Mouse (Mus musculus) ES-E14 (cell line): ENCODE data around the gene Slc4a1. TPM values are rescaled to one million over a fixed set of nuclear protein-coding genes. Genes with fewer than 3 reads are reported as not detected.

Experiments used
- DNase-seq: peaks from one replicate; pipeline ENCODE4 v3.0.0-alpha.2; 2013; ENCODE audit warnings: low read depth, low spot score
- H3K27ac ChIP-seq: 2 replicates; pipeline ENCODE4 v1.5.1; 2012; ENCODE audit warnings: low read depth, mild to moderate bottlenecking, low read length, moderate library complexity, mixed read lengths; ENCODE audit not compliant: poor library complexity, insufficient read depth, severe bottlenecking
- H3K36me3 ChIP-seq: 2 replicates; pipeline ENCODE4 v1.6.1; 2012; ENCODE audit warnings: mild to moderate bottlenecking, low read length, moderate library complexity, mixed read lengths; ENCODE audit not compliant: control insufficient read depth, poor library complexity, insufficient read depth, severe bottlenecking
- H3K4me1 ChIP-seq, 2 experiments: fragments of 150-350 bp in 1 of 2; sonication (generic) in 1 of 2; 2 replicates each; pipeline ENCODE4 v1.6.1; 2012; ENCODE audit warnings: low read length in 2 of 2, mild to moderate bottlenecking in 1 of 2, mixed read lengths in 1 of 2; ENCODE audit not compliant: control insufficient read depth in 2 of 2, insufficient read depth in 2 of 2, poor library complexity in 1 of 2
- H3K4me3 ChIP-seq, 2 experiments: fragments of 150-350 bp in 1 of 2; sonication (generic) in 1 of 2; 2 replicates each; pipeline ENCODE4 v1.5.1; 2012; ENCODE audit warnings: low read length in 2 of 2, low read depth in 1 of 2, mild to moderate bottlenecking in 1 of 2, mixed read lengths in 1 of 2; ENCODE audit not compliant: insufficient read depth in 1 of 2, poor library complexity in 1 of 2, severe bottlenecking in 1 of 2
- H3K9ac ChIP-seq: 2 replicates; pipeline ENCODE4 v1.6.1; 2012; ENCODE audit warnings: low read depth, mild to moderate bottlenecking, low read length, mixed read lengths; ENCODE audit not compliant: poor library complexity, insufficient read depth, severe bottlenecking
- H3K9me3 ChIP-seq: fragments of 150-350 bp; sonication (generic); 2 replicates; pipeline ENCODE4 v1.6.1; 2012; ENCODE audit warnings: low read depth, mild to moderate bottlenecking, low read length; ENCODE audit not compliant: control insufficient read depth, insufficient read depth
- CHD2 ChIP-seq: IDR thresholded peaks from 2 replicates; pipeline ENCODE4 v1.6.1; 2014; ENCODE audit warnings: mild to moderate bottlenecking, low read depth, low read length, inconsistent platforms
- HCFC1 ChIP-seq: IDR thresholded peaks from 2 replicates; pipeline ENCODE4 v1.6.1; 2012; ENCODE audit warnings: low read length, inconsistent platforms, borderline replicate concordance; ENCODE audit not compliant: insufficient read depth
- MAFK ChIP-seq: IDR thresholded peaks from 2 replicates; pipeline ENCODE4 v1.6.1; 2014; ENCODE audit warnings: mild to moderate bottlenecking, low read depth, low read length, inconsistent platforms; ENCODE audit not compliant: insufficient read depth
- ZC3H11A ChIP-seq: IDR thresholded peaks from 2 replicates; pipeline ENCODE4 v1.6.1; 2012; ENCODE audit warnings: low read depth, mild to moderate bottlenecking, inconsistent platforms, low read length, borderline replicate concordance
- ZNF384 ChIP-seq: IDR thresholded peaks from 2 replicates; pipeline ENCODE4 v1.6.1; 2012; ENCODE audit warnings: low read depth, low read length, inconsistent platforms
- in situ Hi-C, 2 experiments: fragments of 600-800 bp; cut with MboI; formaldehyde crosslinking; loops; one replicate each; pipeline ENCODE4 v1.15.1; 2025; ENCODE audit warnings: low sequenced_read_pairs in 2 of 2, inconsistent platforms in 1 of 2; ENCODE audit not compliant: unreplicated experiment in 2 of 2
- total RNA-seq: library from RNA; depleted of rRNA; stranded (reverse); fragments of 300-350 nt; gene quantifications from 2 replicates; pipeline ENCODE4 v1.2.3, GENCODE M21; 2012

Slc4a1 gene
- total RNA-seq, 1 experiment: 0.18 TPM

- H3K4me3 ChIP-seq: no peak overlapping the region
- no peak for DNase-seq
- H3K9me3 ChIP-seq: no peaks in the 10 kb centered on the region
- H3K27ac ChIP-seq: no peak overlapping the region
- no peaks in the 10 kb centered on the region for H3K36me3 ChIP-seq
- TF ChIP-seq MAFK (no peak), CHD2 (no peak), ZNF384 (no peak), HCFC1 (no peak), ZC3H11A (no peak)
- H3K4me1 ChIP-seq: peaks cover 0 to 3% of the 10 kb centered on the region in 2 experiments; a peak in 1 of 4 replicates
- in situ Hi-C loops: no loop called here
- H3K9ac ChIP-seq: no peak overlapping the region
Measured at GRCm38 (mm10) chr11:102386121-102386520, 20.1 kb upstream of the Slc4a1 start.

- no peak for DNase-seq
- H3K9ac ChIP-seq: no peak overlapping the region
- TF ChIP-seq ZC3H11A (no peak), ZNF384 (no peak), CHD2 (no peak), MAFK (no peak), HCFC1 (no peak)
- no peaks in the 10 kb centered on the region for H3K9me3 ChIP-seq
- in situ Hi-C loops: no loop called here
- H3K36me3 ChIP-seq: no peaks in the 10 kb centered on the region
- H3K4me1 ChIP-seq: peaks cover 0 to 3% of the 10 kb centered on the region in 2 experiments; a peak in 1 of 4 replicates
- H3K27ac ChIP-seq: no peak overlapping the region
- H3K4me3 ChIP-seq: no peak overlapping the region
Measured at GRCm38 (mm10) chr11:102385075-102385474, 19.1 kb upstream of the Slc4a1 start.

- in situ Hi-C loops: no loop called here
Measured at GRCm38 (mm10) chr11:102384418-102384817, 18.4 kb upstream of the Slc4a1 start.

GRCm38 (mm10) chr11:102383365-102384136 is 17.5 kb upstream of the Slc4a1 start:
- Histone ChIP-seq H3K9ac (no peak overlapping the region), H3K27ac (no peak overlapping the region), H3K4me1 (peaks cover 0 to 3% of the 10 kb centered on the region in 2 experiments; a peak in 1 of 4 replicates), H3K36me3 (no peaks in the 10 kb centered on the region), H3K4me3 (no peak overlapping the region), H3K9me3 (no peaks in the 10 kb centered on the region)
- TF ChIP-seq ZNF384: no peak
- TF ChIP-seq CHD2: no peak
- TF ChIP-seq MAFK: no peak
- no peak for TF ChIP-seq ZC3H11A
- no peak for TF ChIP-seq HCFC1
- no peak for DNase-seq
- in situ Hi-C loops: no loop called here

More at GRCm38 (mm10) chr11:102384418-102384817, 18.4 kb upstream of the Slc4a1 start:
- Histone ChIP-seq H3K9me3 (no peaks in the 10 kb centered on the region), H3K36me3 (no peaks in the 10 kb centered on the region), H3K27ac (no peak overlapping the region), H3K4me3 (no peak overlapping the region), H3K9ac (no peak overlapping the region), H3K4me1 (peaks cover 0 to 3% of the 10 kb centered on the region in 2 experiments; a peak in 1 of 4 replicates)
- TF ChIP-seq HCFC1 (no peak), MAFK (no peak), ZC3H11A (no peak), ZNF384 (no peak)
- no peak for DNase-seq

GRCm38 (mm10) chr11:102382794-102383193 is 16.8 kb upstream of the Slc4a1 start:
- no peaks in the 10 kb centered on the region for H3K36me3 ChIP-seq
- H3K9ac ChIP-seq: no peak overlapping the region
- TF ChIP-seq HCFC1 (no peak), MAFK (no peak), CHD2 (no peak), ZC3H11A (no peak), ZNF384 (no peak)
- DNase-seq: no peak
- H3K4me3 ChIP-seq: no peak overlapping the region
- no peak overlapping the region for H3K27ac ChIP-seq
- in situ Hi-C loops: no loop called here
- peaks cover 0 to 3% of the 10 kb centered on the region in 2 experiments; a peak in 1 of 4 replicates for H3K4me1 ChIP-seq
- no peaks in the 10 kb centered on the region for H3K9me3 ChIP-seq
